Mouse (Mus musculus) lung, postnatal 0 days (tissue): ENCODE results near the gene Abhd16b.

ENCODE experiments used
- CTCF ChIP-seq: IDR thresholded peaks from 2 replicates; pipeline ENCODE4 v1.5.1; 2016; ENCODE audit warnings: antibody characterized with exemption, mild to moderate bottlenecking
- EP300 ChIP-seq: IDR thresholded peaks from 2 replicates; pipeline ENCODE4 v1.6.1; 2016; ENCODE audit warnings: antibody characterized with exemption, mild to moderate bottlenecking, control low read depth

DNA sequence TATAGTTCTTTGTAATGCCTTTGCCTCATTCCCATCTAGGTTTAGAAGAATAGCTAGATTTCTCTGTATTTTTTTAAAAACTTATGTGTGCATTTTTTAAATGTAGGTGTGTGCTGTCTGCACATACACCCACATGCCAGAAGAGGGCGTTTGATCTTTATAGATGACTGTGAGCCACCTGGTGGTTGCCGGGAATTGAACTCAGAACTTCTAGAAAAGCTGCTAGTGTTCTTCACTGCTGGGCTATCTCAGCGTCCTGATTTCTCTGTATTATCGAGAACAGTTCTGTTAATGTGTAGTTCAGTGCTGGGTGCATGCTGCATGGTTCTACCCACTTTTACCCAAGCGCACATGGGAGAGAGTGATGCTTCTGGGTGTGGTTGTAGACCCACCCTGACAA lies 29.8 kb downstream of the Abhd16b start:
- peak; percentile 72 for TF ChIP-seq CTCF
- TF ChIP-seq EP300: no peak
